Mouse (Mus musculus) myocyte (in vitro differentiated cells): ENCODE data around the gene Aebp2.

ENCODE experiments used
- CEBPB ChIP-seq: IDR thresholded peaks from 2 replicates; pipeline ENCODE4 v1.6.1; 2011; ENCODE audit warnings: mild to moderate bottlenecking, moderate library complexity; ENCODE audit not compliant: poor library complexity, insufficient read depth, severe bottlenecking
- E2F4 ChIP-seq: IDR thresholded peaks from one replicate; pipeline ENCODE4 v1.6.1; 2011; ENCODE audit warnings: mild to moderate bottlenecking, control low read depth, moderate library complexity; ENCODE audit not compliant: insufficient read depth
- MYOG ChIP-seq, 3 experiments: IDR thresholded peaks; one replicate each; pipeline ENCODE4 v1.6.1; 2011; ENCODE audit warnings: control low read depth in 2 of 3, low read depth in 2 of 3, mild to moderate bottlenecking in 2 of 3; ENCODE audit not compliant: insufficient read length in 2 of 3, control insufficient read depth in 1 of 3, insufficient read depth in 1 of 3
- POLR2A ChIP-seq: IDR thresholded peaks from one replicate; pipeline ENCODE4 v1.6.1; 2011; ENCODE audit warnings: low read depth, mild to moderate bottlenecking, control low read depth, moderate library complexity; ENCODE audit not compliant: insufficient read length
- POLR2AphosphoS2 ChIP-seq: IDR thresholded peaks from one replicate; pipeline ENCODE4 v1.6.1; 2011; ENCODE audit warnings: low read depth, control low read depth; ENCODE audit not compliant: insufficient read length

GRCm38 (mm10) chr6:140629176-140629859 lies 6.9 kb downstream of the Aebp2 start:
- TF ChIP-seq E2F4 (no peak), CEBPB (no peak), POLR2A (no peak), POLR2AphosphoS2 (no peak), MYOG (IDR thresholded peaks at IDR 0.05; ENCODE audit: control insufficient read depth in 1 of 3, insufficient read depth in 1 of 3, insufficient read length in 2 of 3, low read depth in 2 of 3) (no peak)
